Mouse (Mus musculus): ENCODE data around the gene Gstt2. TPM values are rescaled to one million over a fixed set of nuclear protein-coding genes. Genes with fewer than 3 reads are reported as not detected.

The Gstt2 gene
- polyA plus RNA-seq (2014; fragmentation: Illumina TruSeq; extraction: RNeasy Lipid Tissue Mini Kit (QIAGEN cat#74804); ENCODE audit: low read depth, low replicate concordance): 66.6 TPM

GRCm38 (mm10) chr10:75837248-75837759 is at the start of gene Gstt2:
Gstt2 (minus strand) TSS chr10:75837424.

GRCm38 (mm10) chr10:75859786-75860470 is 22.7 kb upstream of the Gstt2 start, which contains the start of gene Mif:
Mif (minus strand) TSS chr10:75860240.

GRCm38 (mm10) chr10:75822443-75822842 is 14.8 kb downstream of the Gstt2 start, which contains the start of gene Gstt4:
Gstt4 (minus strand) TSS chr10:75822543.

GRCm38 (mm10) chr10:75798176-75798696 is 39.0 kb downstream of the Gstt2 start, which contains the start of gene Gstt1:
Gstt1 (minus strand) TSS chr10:75798584.

Other genes with a start within 250 kb of the Gstt2 start
- gene Ggt5, start 248.1 kb downstream of the Gstt2 start, polyA plus RNA-seq (2014; fragmentation: Illumina TruSeq; extraction: RNeasy Lipid Tissue Mini Kit (QIAGEN cat#74804); ENCODE audit: low read depth, low replicate concordance): 12.0 TPM
- 14.8 TPM for gene Susd2, start 193.4 kb downstream of the Gstt2 start, polyA plus RNA-seq (2014; fragmentation: Illumina TruSeq; extraction: RNeasy Lipid Tissue Mini Kit (QIAGEN cat#74804); ENCODE audit: low read depth, low replicate concordance)
- 23.1 TPM for gene Cabin1, start 73.1 kb downstream of the Gstt2 start, polyA plus RNA-seq (2014; fragmentation: Illumina TruSeq; extraction: RNeasy Lipid Tissue Mini Kit (QIAGEN cat#74804); ENCODE audit: low read depth, low replicate concordance)
- gene Ddt, start 64.0 kb downstream of the Gstt2 start, polyA plus RNA-seq (2014; fragmentation: Illumina TruSeq; extraction: RNeasy Lipid Tissue Mini Kit (QIAGEN cat#74804); ENCODE audit: low read depth, low replicate concordance): 109 TPM
- not detected for gene Gm20441, start 56.5 kb downstream of the Gstt2 start, polyA plus RNA-seq (2014; fragmentation: Illumina TruSeq; extraction: RNeasy Lipid Tissue Mini Kit (QIAGEN cat#74804); ENCODE audit: low read depth, low replicate concordance)
- gene Gstt3, start 56.0 kb downstream of the Gstt2 start, polyA plus RNA-seq (2014; fragmentation: Illumina TruSeq; extraction: RNeasy Lipid Tissue Mini Kit (QIAGEN cat#74804); ENCODE audit: low read depth, low replicate concordance): 112 TPM
- 99.2 TPM for gene Gstt1, start 38.8 kb downstream of the Gstt2 start, polyA plus RNA-seq (2014; fragmentation: Illumina TruSeq; extraction: RNeasy Lipid Tissue Mini Kit (QIAGEN cat#74804); ENCODE audit: low read depth, low replicate concordance)
- 10.3 TPM for gene Gstt4, start 14.9 kb downstream of the Gstt2 start, polyA plus RNA-seq (2014; fragmentation: Illumina TruSeq; extraction: RNeasy Lipid Tissue Mini Kit (QIAGEN cat#74804); ENCODE audit: low read depth, low replicate concordance)
- gene Mif, start 22.8 kb upstream of the Gstt2 start, polyA plus RNA-seq (2014; fragmentation: Illumina TruSeq; extraction: RNeasy Lipid Tissue Mini Kit (QIAGEN cat#74804); ENCODE audit: low read depth, low replicate concordance): 195 TPM
- gene Derl3, start 56.0 kb upstream of the Gstt2 start, polyA plus RNA-seq (2014; fragmentation: Illumina TruSeq; extraction: RNeasy Lipid Tissue Mini Kit (QIAGEN cat#74804); ENCODE audit: low read depth, low replicate concordance): 86.2 TPM
- 52.3 TPM for gene Smarcb1, start 84.2 kb upstream of the Gstt2 start, polyA plus RNA-seq (2014; fragmentation: Illumina TruSeq; extraction: RNeasy Lipid Tissue Mini Kit (QIAGEN cat#74804); ENCODE audit: low read depth, low replicate concordance)
- 104 TPM for gene Chchd10, start 95.7 kb upstream of the Gstt2 start, polyA plus RNA-seq (2014; fragmentation: Illumina TruSeq; extraction: RNeasy Lipid Tissue Mini Kit (QIAGEN cat#74804); ENCODE audit: low read depth, low replicate concordance)
- gene Mmp11, start 99.1 kb upstream of the Gstt2 start, polyA plus RNA-seq (2014; fragmentation: Illumina TruSeq; extraction: RNeasy Lipid Tissue Mini Kit (QIAGEN cat#74804); ENCODE audit: low read depth, low replicate concordance): 9.3 TPM
- 3.2 TPM for gene Gm867, start 103.2 kb upstream of the Gstt2 start, polyA plus RNA-seq (2014; fragmentation: Illumina TruSeq; extraction: RNeasy Lipid Tissue Mini Kit (QIAGEN cat#74804); ENCODE audit: low read depth, low replicate concordance)
- 0.93 TPM for gene Vpreb3, start 105.6 kb upstream of the Gstt2 start, polyA plus RNA-seq (2014; fragmentation: Illumina TruSeq; extraction: RNeasy Lipid Tissue Mini Kit (QIAGEN cat#74804); ENCODE audit: low read depth, low replicate concordance)
- gene Gm5134, start 117.1 kb upstream of the Gstt2 start, polyA plus RNA-seq (2014; fragmentation: Illumina TruSeq; extraction: RNeasy Lipid Tissue Mini Kit (QIAGEN cat#74804); ENCODE audit: low read depth, low replicate concordance): 0.34 TPM
- 5.1 TPM for gene Zfp280b, start 195.2 kb upstream of the Gstt2 start, polyA plus RNA-seq (2014; fragmentation: Illumina TruSeq; extraction: RNeasy Lipid Tissue Mini Kit (QIAGEN cat#74804); ENCODE audit: low read depth, low replicate concordance)

Data from adipose tissue, adult 10 weeks (tissue).